Mouse (Mus musculus): Measurements from ENCODE around the gene Gabbr1.

GRCm38 (mm10) chr17:37018328-37018727 is 27.4 kb upstream of the Gabbr1 start:
- TF ChIP-seq CTCF (IDR thresholded peaks at IDR 0.05; ENCODE audit: control insufficient read depth, insufficient read depth, insufficient read length) = no peak
- TF ChIP-seq USF1 (IDR thresholded peaks at IDR 0.05; ENCODE audit: low read depth) = no peak
- no peak for TF ChIP-seq MAX (IDR thresholded peaks at IDR 0.05)
